Mouse (Mus musculus): ENCODE results near the gene Ubxn10.
A peak's percentile ranks its signal among the peaks of the same experiment; 100 is the strongest.

The Ubxn10 gene

DNA sequence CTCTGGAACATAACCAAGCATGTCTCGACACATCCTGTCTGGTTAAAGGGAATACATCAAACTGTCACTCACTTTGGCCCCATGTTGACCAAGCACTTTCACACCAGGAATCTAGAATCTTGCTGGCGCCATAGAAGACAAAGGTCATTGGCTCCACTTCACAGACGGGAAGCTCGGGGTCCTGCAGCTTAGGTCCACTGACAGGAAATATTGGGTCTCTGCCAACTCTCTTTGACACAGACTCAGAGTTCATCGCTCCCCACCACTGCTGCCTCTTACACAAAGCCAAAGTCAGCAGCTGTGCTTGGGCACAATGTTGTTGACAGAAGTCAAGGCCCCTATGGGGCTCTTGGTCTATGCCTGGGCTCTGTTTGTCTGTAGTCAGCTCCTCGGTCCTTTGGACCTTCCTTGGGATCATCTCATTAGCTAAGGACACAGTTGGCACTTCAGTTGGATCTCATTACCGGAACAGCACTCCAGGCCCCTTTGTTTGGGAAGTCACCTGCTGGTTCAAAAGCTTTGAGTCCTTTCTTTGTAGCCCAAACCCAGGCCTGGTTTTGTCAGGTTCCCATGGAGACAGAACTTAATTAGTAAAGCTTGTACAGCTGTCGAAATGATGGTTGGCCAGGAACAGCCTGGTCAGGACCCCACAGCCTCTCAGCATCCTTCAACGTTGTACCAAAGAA is 7.8 kb downstream of the Ubxn10 start:
- peak; percentile 86 for DNase-seq

DNA sequence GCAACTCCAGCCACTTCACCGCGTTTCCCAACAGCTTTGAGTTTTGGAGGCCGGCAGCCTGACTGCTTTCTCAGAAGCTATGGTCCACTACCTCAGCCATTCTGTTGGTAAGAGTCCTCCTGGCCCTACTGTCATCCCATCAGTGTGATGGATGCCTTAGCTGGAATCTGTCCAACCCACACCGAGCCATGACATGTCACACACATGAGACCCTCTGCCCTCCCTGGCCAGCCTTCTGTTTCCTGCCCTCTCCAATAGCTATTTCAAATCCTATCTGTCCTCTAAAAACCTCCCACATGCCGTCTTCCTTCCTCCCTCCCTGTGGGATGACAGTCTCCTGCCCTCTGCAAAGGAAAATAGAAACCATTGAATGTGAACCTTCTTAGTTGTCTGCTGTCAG is 11.2 kb downstream of the Ubxn10 start:
- no peak for DNase-seq

DNA sequence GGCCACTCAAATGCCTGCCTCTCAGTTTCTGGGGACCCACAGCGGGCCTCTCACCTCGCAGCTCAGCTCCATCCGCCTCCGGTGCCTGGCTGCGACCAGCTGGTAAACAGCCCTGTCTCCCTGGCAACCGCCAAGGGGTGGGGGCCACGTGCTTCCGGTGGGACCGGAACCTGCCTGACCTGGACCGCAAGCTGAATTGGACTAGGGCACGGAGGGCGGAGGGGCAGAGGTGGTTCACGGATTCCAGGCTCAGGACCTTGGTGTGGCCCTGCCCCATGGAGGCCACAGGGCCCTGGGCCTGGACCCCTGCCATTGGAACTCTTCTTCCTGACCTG is 11.9 kb downstream of the Ubxn10 start:
- DNase-seq: peak; percentile 81

DNA sequence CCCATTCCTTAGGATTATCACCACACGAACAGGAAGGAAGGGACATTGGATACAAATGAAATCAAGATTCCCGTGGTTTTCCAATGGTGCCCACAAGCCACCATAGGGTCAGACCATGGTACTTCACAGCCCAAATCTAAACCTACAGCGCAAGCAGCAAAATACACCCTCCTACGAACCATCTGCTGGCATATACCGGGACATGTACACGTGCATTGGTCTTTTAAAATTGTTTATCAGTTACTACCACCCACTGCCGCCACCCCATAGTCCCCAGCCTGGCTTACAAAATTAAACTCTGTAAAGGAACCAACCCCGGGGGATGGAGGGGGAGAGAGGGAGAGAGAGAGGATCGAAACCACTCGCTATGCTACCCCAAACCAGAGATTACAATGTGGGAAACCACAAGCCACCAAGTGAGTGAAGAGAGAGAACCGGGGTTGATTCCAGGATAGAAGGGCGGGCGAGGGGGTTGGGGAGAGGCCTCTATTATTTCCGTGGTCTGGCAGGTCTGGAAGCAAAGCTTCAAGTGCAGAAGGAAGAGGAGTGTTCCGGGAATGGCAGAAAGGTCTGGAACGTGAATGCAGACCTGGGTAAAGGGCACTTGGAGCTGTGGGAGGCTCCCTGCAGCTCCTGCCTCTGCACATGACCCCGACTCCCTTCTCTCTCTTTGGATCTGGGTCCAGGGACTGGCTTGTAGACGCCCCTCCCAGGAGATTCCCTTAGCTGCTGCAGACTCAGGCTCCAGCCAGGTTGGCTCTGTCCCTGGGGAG is 12.4 kb downstream of the Ubxn10 start, which contains the start of gene Pla2g2c:
TSS of gene Pla2g2c (plus strand) at position 439 of the 773 bp plus-strand sequence.
- DNase-seq: no peak

DNA sequence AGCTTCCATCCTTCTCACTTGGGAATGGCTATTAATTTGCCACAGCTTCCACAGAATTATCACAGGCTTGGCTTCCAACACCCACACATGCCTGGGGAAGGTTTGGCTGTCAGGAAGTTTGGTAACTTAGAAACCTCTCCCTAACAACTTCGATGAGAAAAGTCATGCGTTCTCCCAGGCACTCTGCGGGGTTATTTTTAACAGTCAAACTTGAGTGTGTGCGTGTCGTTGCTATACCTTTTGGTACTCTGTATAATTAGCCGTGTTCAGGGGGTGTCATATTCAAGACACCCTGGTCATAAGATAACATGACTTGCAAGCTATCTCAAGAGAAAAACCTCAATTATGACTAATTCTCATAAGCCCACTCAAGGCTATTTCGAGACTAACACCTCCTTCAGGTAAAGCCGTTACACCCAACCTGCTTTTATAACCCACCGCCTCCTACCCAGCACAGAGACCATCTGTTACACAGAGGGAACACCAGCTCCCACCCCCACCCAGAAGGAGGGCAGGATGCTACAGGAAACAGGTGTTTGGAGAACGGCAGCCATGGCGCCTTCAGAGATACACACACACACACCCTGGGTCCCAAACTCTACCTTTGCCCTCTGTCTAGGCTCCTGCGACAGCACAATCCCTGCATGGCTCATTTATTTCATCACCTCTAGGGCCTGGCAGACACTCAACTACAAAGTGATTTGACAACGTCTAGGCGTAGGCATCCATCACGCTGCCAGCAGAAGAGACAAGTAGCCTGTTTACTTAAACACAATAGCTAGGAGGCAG is 13.3 kb downstream of the Ubxn10 start:
- no peak for DNase-seq

DNA sequence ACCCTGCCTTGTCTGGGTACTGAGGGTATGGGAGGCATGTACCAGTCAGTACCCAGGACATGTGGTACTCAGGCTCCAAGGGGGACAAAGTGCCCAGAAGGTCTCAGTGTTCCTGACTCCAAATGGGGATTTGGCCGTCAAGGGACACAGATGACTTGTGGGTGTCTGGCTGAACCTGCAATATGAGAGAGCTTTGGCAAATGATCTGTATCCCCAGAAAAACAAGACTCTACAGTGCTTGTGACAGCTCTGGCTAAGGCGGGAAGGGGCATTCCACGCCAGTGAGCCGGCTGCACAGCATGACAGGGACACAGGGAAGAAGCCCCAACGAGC is 17.7 kb downstream of the Ubxn10 start:
- no peak for DNase-seq

DNA sequence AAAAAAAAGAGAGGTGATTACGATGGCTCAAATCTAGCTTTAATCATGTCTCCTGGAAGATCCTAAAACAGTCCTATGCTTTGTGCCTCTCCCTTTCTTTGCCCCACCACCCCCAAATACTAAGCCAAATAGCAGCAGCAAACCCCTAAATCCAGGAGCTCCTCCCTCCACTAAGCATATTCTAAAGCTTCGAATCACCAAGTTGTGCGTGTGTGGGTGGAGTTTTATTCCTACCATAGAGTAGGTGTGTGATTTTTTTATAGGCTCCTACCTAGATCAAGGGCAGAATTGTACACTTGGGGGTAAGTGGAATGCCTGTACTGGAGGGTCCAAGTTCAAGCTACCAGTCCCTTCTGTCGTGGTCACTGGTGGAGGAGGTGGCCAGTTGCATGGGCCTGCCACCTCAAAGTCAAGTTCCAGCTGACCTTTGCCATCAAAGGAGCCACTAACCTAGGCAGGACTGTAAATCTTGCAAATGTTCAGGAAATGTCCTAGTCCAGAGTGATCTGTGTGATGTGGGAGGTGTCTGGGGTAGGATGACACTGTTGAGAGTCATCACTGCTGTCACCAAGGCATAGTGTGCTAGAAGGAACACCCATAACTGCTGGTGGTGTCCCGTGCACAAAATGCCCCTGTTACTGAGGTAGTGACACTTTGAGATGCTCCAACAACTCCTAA is 18.2 kb downstream of the Ubxn10 start:
- no peak for DNase-seq

DNA sequence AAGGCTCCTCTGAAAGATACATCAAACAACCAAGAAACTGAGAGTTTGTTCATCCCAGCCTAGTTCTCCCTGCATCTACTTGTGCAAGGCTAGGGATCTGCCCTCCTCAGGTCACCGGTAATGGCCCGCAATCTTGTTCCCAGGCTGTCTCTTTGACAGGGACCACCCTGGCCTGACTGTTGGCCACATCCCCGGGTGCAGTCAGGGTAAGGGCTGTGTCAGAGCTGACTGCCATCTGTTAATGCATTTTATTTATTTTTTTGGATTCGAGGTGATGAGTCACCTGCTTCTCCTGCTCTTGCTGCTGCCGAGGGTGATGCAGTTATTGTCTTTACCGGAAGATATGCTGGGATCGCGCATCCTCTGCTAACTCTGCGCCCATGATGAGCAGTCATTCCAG is 20.3 kb downstream of the Ubxn10 start:
- DNase-seq: no peak

DNA sequence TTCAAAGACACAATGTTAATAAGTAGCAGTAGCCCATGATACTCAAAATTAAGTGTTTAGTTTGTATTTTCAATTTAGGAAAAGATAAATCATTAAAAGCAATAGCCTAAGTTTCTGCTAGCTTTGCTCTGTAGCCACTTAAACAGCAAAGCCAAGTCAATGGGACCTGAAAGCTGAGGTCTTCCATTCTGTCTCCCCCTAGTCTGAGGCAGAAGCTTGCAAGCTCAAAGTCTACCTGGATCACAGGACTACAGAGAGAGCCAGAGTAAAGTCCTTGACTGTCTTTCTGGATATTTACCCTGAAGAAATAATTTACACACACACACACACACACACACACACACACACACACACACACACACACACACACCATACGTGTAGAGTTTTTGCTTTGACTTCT is 22.8 kb downstream of the Ubxn10 start:
- DNase-seq: no peak

DNA sequence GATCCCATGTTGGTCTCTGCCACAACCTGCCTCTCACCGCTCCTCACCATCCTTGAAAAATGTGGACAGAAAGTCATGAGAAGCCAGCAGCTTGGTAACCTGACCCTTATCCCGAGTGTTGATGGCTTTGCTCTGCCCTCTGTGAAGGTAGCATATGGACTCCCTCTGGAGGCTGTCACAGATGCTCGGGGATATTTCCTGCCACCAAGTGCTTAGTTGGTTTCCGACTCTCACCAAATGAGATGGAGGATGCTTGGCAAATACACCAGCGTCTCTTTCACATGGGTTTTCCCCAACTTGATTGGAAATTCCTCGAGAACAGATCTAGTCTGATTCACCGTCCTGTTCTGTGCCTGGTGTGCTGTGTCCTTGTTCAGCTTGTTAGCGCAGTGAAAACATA is 24.3 kb downstream of the Ubxn10 start:
- DNase-seq: no peak

DNA sequence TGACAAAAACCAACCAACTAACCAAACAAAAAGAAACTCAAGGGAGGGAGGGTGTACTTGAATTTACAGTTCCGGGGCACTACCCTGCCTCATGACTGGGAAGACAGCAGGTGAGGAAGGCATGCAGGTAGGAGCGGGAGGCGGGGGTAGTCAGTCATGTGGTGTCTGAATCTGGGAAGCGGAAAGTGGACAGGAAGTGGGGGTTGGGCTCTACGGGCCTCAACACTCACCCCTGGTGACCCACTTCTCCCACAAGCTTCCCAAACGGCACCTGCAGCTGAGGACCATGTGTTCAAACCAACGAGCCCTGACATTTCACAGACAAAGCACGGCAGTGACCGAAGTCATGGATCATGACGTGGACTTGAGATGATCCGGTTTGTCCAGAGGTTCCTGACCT is 24.9 kb downstream of the Ubxn10 start:
- DNase-seq: no peak

DNA sequence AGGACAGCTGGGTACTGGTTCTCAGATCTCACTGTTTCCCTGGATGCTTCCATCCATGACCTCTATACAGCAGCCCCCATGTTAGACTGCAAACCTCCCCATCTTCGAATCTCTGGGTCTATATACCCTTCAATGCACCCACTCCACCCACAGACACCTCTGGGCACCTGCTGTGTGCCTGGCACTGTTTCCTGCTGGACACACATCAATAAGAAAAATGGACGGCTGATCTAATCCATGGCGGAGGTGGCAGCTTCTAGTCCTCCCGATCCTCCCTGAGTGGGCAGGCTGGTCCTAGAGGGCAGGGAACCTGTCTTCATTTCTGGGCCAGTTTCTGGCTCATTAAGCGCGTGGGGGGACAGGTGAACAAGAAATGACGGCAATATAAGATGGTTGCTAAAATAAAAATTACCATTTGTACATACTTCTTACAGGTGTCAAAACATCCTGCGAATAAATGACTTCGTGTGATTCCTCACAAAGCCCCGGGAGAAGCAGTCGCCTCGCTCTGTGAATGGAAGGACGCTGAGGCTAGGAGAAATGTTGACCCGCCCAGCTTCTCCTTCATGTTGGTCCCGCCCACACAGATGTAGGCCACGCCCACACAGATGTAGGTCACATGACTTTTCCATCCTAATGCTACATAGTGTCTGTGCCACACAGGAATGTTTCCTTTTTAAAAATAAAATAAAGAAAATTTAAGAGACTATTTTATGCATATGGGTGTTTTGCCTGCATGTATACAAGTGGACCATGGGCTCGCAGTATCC is 25.7 kb downstream of the Ubxn10 start:
- no peak for DNase-seq

DNA sequence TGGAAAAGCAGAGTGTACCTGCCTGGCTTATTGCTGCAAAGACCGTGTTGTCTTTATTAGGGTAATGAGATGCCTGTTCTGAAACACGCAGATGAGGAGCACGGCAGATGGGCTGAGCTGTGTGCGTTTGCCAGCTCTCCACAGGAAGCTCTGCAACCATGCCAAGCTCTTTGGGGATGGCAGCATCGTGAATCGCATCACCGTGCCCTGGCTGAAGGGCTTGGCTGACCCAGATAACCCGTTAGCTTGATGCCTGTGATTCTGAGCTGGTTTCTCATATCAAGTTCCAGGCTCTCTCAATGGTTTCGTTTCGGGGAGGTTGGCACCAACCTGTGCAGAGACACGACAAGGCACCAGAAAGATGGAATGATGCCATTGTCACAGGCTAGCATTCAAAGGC is 26.3 kb downstream of the Ubxn10 start:
- DNase-seq: peak; percentile 53

DNA sequence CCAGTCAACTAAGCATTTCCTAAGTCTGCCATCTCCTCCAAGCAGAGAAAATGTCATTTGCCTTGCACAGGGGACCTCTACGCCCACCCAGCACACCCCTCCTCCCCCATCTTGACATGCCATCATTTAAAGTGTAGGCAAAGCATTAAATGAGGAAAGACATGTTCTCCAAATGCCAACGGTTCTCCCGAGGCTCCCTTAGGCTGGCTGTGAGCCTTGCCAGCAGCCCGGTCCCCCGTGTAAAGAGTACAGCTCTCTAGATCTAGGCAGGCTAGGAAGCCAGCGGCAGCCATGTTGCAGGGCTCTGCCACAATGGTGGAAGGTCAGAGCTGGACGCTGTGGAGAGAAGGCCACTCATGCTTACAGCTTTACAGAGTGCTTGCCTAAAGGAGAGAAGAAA is 27.0 kb downstream of the Ubxn10 start:
- no peak for DNase-seq

DNA sequence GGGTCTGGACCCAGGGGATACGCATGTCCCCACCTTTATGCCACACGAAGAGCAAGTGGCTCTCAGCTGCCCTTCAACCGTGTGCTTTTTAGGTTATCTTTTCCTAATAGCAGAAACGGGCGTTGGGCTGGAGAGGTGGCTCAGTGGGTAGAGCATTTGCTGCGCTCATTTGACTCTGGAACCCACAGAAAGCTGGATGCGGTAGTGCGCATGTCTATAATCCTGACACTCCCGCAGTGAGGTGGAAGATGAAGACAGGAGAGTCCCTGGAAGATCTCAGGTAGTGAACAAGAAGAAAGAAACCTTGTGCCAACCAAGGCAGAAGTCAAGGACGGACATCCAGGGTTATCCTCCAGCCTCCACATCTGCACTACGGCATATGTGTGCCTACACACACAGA is 27.7 kb downstream of the Ubxn10 start:
- no peak for DNase-seq

DNA sequence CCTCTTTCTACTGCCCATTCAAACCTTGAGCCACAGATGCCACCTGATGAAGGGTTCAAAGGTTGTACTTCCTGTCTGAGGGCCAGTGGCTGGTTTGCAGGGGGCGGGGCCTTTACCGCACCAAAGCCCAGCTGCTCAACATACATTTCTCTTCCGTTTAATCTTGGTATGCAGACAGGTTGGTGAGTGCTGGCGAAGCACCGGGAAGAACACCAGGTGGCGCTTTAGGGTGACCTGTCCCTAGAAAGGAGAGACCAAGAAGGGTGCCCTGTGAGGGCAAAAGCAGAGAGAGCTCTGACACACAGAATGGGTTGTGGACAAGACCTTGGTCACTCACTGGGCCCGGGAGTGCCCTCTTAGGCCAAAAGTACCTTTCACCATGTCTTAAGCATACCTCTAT is 28.3 kb downstream of the Ubxn10 start:
- DNase-seq: peak; percentile 73

DNA sequence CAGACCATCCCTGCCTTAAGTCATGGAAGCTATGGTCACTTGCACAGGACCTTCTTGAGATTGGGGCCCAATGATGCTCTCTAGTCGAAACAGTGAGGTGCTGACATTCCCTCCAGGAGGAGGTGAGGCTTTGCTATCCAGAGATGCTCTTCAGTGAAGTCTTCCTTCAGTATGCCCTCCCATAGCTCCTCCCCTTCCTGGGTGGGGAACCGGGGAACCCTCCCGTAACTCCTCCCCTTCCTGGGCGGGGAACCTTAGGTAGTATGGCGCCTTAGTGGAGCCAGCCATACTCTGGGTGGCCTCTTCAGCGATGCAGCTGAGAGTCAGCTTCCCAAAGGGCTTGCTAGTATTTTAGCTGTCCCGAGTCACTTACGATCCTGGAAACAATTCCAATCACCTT is 30.3 kb downstream of the Ubxn10 start:
- no peak for DNase-seq

DNA sequence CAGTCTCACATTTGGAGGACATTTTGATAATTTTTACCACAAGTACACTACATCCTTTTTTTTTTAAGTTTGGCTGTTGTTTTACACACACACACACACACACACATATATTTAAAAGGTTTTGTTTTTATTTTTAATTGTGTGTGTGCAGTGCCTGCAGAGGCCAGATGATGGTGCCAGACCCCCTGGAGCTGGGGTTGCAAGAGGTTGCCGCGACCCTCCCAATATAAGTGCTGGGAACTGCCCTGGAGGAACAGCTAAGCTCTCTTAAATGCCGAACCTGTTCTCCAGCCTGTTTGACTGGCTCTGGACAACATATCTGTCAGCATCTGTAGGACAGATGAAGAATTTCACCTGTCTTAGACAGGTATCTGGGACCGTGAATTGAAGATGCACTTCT is 32.8 kb downstream of the Ubxn10 start:
- DNase-seq: no peak

DNA sequence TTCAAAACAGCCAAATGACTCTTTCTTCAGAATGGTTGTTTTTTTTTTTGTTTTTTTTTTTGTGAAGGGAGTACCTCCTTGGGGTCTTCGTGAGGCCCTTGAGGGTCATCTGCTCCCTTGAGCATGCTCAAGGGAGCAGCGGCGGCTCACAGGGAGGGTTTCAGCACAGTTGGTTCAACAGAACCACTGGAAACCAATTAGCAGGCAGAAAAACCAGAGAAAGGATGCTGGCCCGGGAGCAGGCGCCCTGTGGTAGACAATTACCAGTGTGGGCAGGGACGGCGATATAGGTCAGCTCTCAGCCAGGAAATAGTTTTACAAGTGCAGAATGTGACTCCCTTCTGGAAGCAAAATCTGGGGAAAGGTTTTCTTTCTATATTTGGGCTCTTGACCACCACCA is 33.4 kb downstream of the Ubxn10 start:
- DNase-seq: peak; percentile 53

DNA sequence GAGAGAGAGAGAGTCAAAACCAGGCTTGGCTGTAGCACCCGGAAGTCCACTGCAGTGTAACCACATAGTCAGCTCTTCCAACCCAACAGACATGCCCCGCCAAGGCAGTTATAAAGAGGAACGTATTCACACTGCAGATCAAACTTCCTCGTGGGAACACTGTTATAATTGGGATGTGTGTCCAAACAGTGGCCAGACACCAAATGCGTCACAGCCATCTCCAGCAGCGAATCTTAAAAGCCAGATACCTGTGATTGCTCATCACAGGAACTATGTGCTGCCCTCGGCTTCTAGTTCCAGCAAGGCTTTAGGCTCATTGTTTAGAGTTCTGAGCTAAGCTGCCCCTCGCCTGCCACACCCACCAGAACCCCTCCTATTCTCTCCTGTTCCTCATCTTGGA is 34.4 kb downstream of the Ubxn10 start:
- no peak for DNase-seq

DNA sequence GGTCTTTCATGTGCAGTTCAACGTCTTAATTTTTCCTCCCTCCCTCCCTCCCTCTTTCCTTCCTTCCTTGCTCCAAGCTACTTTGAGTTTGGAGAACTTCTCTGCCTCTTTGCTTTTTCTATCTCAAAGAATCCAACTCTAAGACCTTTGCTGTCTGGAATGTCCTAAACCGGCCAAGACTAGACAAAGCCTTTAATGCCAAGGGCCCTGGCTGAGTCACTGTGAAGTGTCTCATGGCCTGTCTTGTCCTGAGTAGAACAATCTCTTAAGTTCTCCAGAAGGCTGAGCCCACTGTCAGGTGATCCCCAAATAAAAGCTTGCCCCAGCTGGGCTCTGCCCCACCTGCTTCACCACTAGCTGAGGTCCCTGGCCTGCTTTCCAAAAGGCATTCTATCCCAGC is 34.9 kb downstream of the Ubxn10 start:
- no peak for DNase-seq

DNA sequence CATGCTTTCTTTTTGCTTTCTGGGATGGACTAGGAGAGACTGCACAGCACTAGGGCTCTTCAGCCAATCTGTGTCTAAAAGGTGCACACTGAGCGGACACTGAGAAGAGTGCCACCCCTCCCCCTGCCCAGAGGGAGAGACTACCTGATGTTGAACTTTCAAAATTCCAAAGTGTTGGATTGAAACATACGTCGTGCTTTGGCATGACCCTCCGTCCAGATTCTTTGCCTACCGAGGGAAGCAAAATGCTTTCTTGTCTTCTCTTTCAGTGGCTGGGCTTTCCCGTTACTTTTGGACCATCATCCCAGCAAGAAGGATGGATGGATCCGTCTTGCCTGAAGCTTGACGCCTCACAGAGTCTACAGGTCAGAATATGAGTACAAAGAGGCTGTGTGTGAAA is 35.9 kb downstream of the Ubxn10 start:
- DNase-seq: no peak
